Mouse (Mus musculus): ENCODE data around the gene Eef1akmt4.
A peak's percentile ranks its signal among the peaks of the same experiment; 100 is the strongest.

DNA sequence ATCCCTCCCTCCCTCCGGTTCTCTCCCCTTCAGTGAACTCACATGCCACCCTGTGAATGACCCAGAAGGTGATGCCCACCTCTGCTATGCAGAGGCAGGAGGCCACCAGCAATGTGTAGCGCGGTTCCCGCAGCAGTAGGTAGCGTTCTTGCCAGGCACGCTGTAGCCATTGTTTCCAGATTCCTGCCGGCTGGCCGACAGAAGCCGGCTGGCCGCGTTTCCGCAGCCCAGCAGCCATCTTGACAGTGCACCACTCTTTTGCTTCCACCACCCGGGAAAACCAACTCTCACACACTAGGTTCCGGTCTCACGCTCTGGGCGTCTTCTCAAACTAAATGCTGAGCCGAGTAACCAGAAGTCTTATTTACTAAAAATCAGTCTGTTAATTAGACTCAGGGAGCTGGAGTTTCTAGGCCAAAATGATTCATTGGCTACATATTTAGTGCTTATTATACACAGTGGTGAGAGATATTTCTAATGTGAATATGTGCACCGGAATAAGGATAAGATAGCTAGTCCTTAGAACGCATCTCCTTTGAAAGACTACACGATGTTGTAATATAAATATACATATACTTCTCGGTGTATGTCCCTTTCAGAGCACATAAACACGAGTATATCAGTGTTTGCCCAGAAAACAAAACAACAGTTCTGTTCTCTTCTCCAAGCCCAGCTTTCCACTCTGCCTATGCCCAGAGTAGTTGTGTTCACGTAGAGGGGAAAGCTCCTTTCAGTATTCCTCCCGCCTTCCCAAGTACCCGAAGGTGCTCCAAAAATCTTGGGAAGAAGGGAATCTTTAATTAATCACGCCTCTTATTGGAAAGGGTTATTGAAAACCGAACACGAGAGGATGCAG lies 664 bp upstream of the Eef1akmt4 start:
- TF ChIP-seq POLR2A (IDR thresholded peaks at IDR 0.05; ENCODE audit: insufficient read depth, low read depth, low read length) (peak; percentile 85), CTCF (IDR thresholded peaks at IDR 0.05) (no peak)
